Mouse (Mus musculus) embryo, embryonic 10.5 days (tissue): ENCODE data around the gene Ttll6.
"Not testable (repeated sequence)": the region's sequence is repeated elsewhere in the genome, so short reads cannot be mapped to it uniquely, and the experiment has no call there.

Experiments used
- DNase-seq: peaks from one replicate; pipeline ENCODE4 v3.0.0-alpha.2; 2015; ENCODE audit warnings: low spot score

Gene Ttll6

GRCm38 (mm10) chr11:96133239-96133865 lies at the start of gene Ttll6:
TSS of gene Ttll6 (plus strand) at chr11:96133786.
- DNase-seq: peak; percentile 84

- DNase-seq: no peak
Observed at GRCm38 (mm10) chr11:96087981-96088380, 45.6 kb upstream of the Ttll6 start.

- DNase-seq: peak; percentile 60
Observed at GRCm38 (mm10) chr11:96091073-96091472, 42.5 kb upstream of the Ttll6 start.

GRCm38 (mm10) chr11:96092674-96093291 lies 40.8 kb upstream of the Ttll6 start:
- DNase-seq: no peak

- DNase-seq: peak; percentile 74
Observed at GRCm38 (mm10) chr11:96093361-96093760, 40.2 kb upstream of the Ttll6 start.

GRCm38 (mm10) chr11:96108376-96108775 lies 25.2 kb upstream of the Ttll6 start:
- DNase-seq: no peak

- DNase-seq: not testable (repeated sequence)
Observed at GRCm38 (mm10) chr11:96110950-96111349, 22.6 kb upstream of the Ttll6 start.

- DNase-seq: no peak
Observed at GRCm38 (mm10) chr11:96111751-96112150, 21.8 kb upstream of the Ttll6 start, which contains the start of gene Calcoco2. TSS of gene Calcoco2 (minus strand) at chr11:96111964.

- no peak for DNase-seq
Observed at GRCm38 (mm10) chr11:96114077-96114476, 19.5 kb upstream of the Ttll6 start.

GRCm38 (mm10) chr11:96115416-96115815 lies 18.2 kb upstream of the Ttll6 start:
- no peak for DNase-seq

GRCm38 (mm10) chr11:96116116-96116515 lies 17.5 kb upstream of the Ttll6 start:
- DNase-seq: no peak

- not testable (repeated sequence) for DNase-seq
Observed at GRCm38 (mm10) chr11:96116925-96117324, 16.7 kb upstream of the Ttll6 start.

GRCm38 (mm10) chr11:96119401-96119800 lies 14.2 kb upstream of the Ttll6 start:
- no peak for DNase-seq

GRCm38 (mm10) chr11:96122806-96123205 lies 10.8 kb upstream of the Ttll6 start:
- DNase-seq: not testable (repeated sequence)

- DNase-seq: peak; percentile 53
Observed at GRCm38 (mm10) chr11:96124052-96124914, 9.3 kb upstream of the Ttll6 start.

GRCm38 (mm10) chr11:96130606-96131005 lies 3.0 kb upstream of the Ttll6 start:
- DNase-seq: no peak

- no peak for DNase-seq
Observed at GRCm38 (mm10) chr11:96135847-96136246, 2.3 kb downstream of the Ttll6 start.

- DNase-seq: no peak
Observed at GRCm38 (mm10) chr11:96140726-96141175, 7.2 kb downstream of the Ttll6 start.

- no peak for DNase-seq
Observed at GRCm38 (mm10) chr11:96143766-96144165, 10.2 kb downstream of the Ttll6 start.

GRCm38 (mm10) chr11:96145622-96146270 lies 12.2 kb downstream of the Ttll6 start:
- DNase-seq: peak; percentile 91

GRCm38 (mm10) chr11:96147471-96147870 lies 13.9 kb downstream of the Ttll6 start:
- no peak for DNase-seq

GRCm38 (mm10) chr11:96164769-96165168 lies 31.2 kb downstream of the Ttll6 start:
- DNase-seq: no peak
